Mouse (Mus musculus) liver, embryonic 15.5 days (tissue): ENCODE results near the gene Il22ra1. TPM values are rescaled to one million over a fixed set of nuclear protein-coding genes. Genes with fewer than 3 reads are reported as not detected.

Experiments used
- ATAC-seq: fragments of 200-750 bp; cut with Nextera tagmentation; 2 replicates; pipeline ENCODE4 v1.8.0; 2017; ENCODE audit warnings: moderate number of reproducible peaks, mild to moderate bottlenecking, moderate library complexity; ENCODE audit not compliant: insufficient read depth
- H3K27ac ChIP-seq: fragments of 300-500 bp; sonication (generic); replicated peaks from 2 replicates; pipeline ENCODE4 v1.5.1; 2015; ENCODE audit warnings: mild to moderate bottlenecking, inconsistent platforms
- H3K27me3 ChIP-seq: fragments of 300-500 bp; sonication (generic); 2 replicates; pipeline ENCODE4 v1.6.1; 2015; ENCODE audit warnings: mild to moderate bottlenecking, inconsistent platforms
- H3K36me3 ChIP-seq: fragments of 300-500 bp; sonication (generic); replicated peaks from 2 replicates; pipeline ENCODE4 v1.6.1; 2015; ENCODE audit warnings: moderate library complexity, mild to moderate bottlenecking, inconsistent platforms
- H3K4me1 ChIP-seq: fragments of 300-500 bp; sonication (generic); replicated peaks from 2 replicates; pipeline ENCODE4 v1.6.1; 2015; ENCODE audit warnings: inconsistent platforms
- H3K4me2 ChIP-seq: fragments of 300-500 bp; sonication (generic); 2 replicates; pipeline ENCODE4 v1.6.1; 2015; ENCODE audit warnings: moderate library complexity, mild to moderate bottlenecking, inconsistent platforms
- H3K4me3 ChIP-seq: fragments of 300-500 bp; sonication (generic); replicated peaks from 2 replicates; pipeline ENCODE4 v1.5.1; 2015; ENCODE audit warnings: mild to moderate bottlenecking, inconsistent platforms
- H3K9ac ChIP-seq: fragments of 300-500 bp; sonication (generic); 2 replicates; pipeline ENCODE4 v1.6.1; 2015; ENCODE audit warnings: moderate library complexity, mild to moderate bottlenecking, inconsistent platforms
- H3K9me3 ChIP-seq: fragments of 300-500 bp; sonication (generic); replicated peaks from 2 replicates; pipeline ENCODE4 v1.6.1; 2016; ENCODE audit warnings: inconsistent platforms
- WGBS: fragments of 180-500 bp; shearing (Covaris S2); methylation state at CpG from one replicate; pipeline ENCODE4 v1.1.7; 2015; ENCODE audit warnings: mixed read lengths; ENCODE audit not compliant: insufficient replicate concordance; 5-methylcytosine and 5-hydroxymethylcytosine counted together
- polyA plus RNA-seq: library from polyadenylated mRNA; unstranded; fragments of >200 nt; fragmentation: Nextera tagmentation; extraction: Ambion mirVana; gene quantifications from 2 replicates; pipeline ENCODE4 v1.2.1, GENCODE M21; 2015

The Il22ra1 gene
- polyA plus RNA-seq, 1 experiment from 2014 or later: 0.55 TPM

DNA sequence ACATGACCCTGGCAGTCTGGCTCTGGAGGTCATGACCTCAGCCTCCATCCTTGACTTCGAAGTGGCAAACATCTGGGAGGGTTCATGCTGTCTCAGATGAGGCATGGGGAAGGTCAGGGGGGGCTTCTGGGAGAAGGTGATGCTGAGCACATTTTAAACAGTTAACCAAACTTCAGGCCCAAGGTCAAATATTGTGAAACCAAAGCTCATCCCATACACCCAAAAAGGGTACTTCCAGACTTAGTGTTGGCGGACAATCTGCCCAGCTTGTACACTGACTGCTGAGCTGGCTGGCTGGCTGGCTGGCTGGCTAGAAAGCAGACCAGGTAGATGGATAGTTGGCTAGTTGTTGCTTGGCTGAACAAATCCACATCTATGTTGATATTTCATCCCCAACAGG, 61.2 kb downstream of the Il22ra1 start:
- H3K27ac ChIP-seq: no peak overlapping the region
- no peak overlapping the region for H3K9ac ChIP-seq
- no peaks in the 10 kb centered on the region for H3K27me3 ChIP-seq
- H3K4me1 ChIP-seq: no peaks in the 10 kb centered on the region
- no peaks in the 10 kb centered on the region for H3K9me3 ChIP-seq
- 58% methylated on average over 2 of the region's 2 CpGs for WGBS
- H3K4me3 ChIP-seq: no peak overlapping the region
- no peak overlapping the region for H3K4me2 ChIP-seq
- ATAC-seq: no peak
- no peaks in the 10 kb centered on the region for H3K36me3 ChIP-seq

- Histone ChIP-seq H3K27ac (no peak overlapping the region), H3K36me3 (no peaks in the 10 kb centered on the region), H3K9me3 (no peaks in the 10 kb centered on the region), H3K4me3 (no peak overlapping the region), H3K4me1 (peaks cover 9% of the 10 kb centered on the region), H3K4me2 (no peak overlapping the region), H3K27me3 (0 out of 2 replicates have a peak, but pooled peaks cover 4% of the 10 kb centered on the region), H3K9ac (no peak overlapping the region)
- WGBS: 78% methylated on average over 5 of the region's 5 CpGs
- no peak for ATAC-seq
Observed at GRCm38 (mm10) chr4:135792821-135793220, 64.8 kb downstream of the Il22ra1 start.

DNA sequence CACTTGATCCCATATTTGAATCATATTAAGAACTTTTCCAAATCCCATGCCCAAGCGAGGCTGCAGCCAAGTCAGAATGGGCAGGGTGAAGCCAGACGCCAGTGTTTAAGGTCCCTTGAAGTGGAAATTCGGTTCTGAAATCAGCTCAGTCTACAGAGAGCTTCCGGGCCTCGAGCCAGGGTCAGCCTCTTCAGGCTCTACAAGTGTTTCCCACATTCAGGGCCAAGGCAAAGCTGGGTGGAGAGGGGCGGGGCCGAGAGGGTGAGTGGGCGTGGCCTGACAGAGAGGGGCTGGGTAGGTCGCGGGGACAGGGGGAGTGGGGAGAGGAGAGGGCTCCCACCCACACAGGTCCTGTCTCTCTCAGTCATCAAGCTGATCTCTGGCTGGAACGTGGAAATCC, 70.0 kb downstream of the Il22ra1 start:
- Histone ChIP-seq H3K4me2 (no peak overlapping the region), H3K27ac (no peak overlapping the region), H3K9me3 (no peaks in the 10 kb centered on the region), H3K4me1 (peaks cover 21% of the 10 kb centered on the region), H3K36me3 (no peaks in the 10 kb centered on the region), H3K9ac (no peak overlapping the region), H3K27me3 (0 out of 2 replicates have a peak, but pooled peaks cover 7% of the 10 kb centered on the region), H3K4me3 (no peak overlapping the region)
- no peak for ATAC-seq
- WGBS: 29% methylated on average over 11 of the region's 11 CpGs

DNA sequence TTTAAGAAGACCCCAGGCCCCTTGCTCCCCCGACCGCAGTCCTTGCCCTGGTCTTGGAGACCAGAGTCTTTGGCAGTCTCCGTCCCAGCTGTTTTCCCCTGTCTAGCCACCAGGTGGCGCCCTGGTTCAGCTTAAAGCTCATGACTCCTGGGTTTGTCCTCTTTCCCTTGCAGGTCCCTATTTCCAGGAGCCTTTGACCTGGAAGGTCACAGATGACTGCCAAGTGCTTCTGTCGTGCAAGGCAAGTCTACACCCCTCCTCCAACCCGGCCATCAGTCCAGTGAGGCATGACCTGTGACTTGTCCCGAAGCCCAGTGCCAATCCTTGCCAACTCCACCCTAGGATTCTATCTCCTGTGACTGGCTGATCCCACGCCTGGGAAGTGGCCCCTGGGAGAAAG, 73.6 kb downstream of the Il22ra1 start:
- Histone ChIP-seq H3K36me3 (no peaks in the 10 kb centered on the region), H3K27ac (no peak overlapping the region), H3K4me1 (peaks cover 16% of the 10 kb centered on the region), H3K9ac (no peak overlapping the region), H3K4me3 (no peak overlapping the region), H3K9me3 (0 out of 2 replicates have a peak, but pooled peaks cover 4% of the 10 kb centered on the region), H3K27me3 (0 out of 2 replicates have a peak, but pooled peaks cover 7% of the 10 kb centered on the region), H3K4me2 (no peak overlapping the region)
- peak; percentile 47 for ATAC-seq
- 18% methylated on average over 8 of the region's 8 CpGs for WGBS

Other genes with a start within 250 kb of the Il22ra1 start
- gene Stpg1, start 233.4 kb upstream of the Il22ra1 start, polyA plus RNA-seq: not detected in 2 replicates
- gene Nipal3, start 233.1 kb upstream of the Il22ra1 start, polyA plus RNA-seq: 3.1 and 3.9 TPM in 2 replicates
- 0.41 and 0.46 TPM in 2 replicates for gene Grhl3, start 154.5 kb upstream of the Il22ra1 start, polyA plus RNA-seq
- 0.18 and 0.30 TPM in 2 replicates for gene Ifnlr1, start 41.9 kb upstream of the Il22ra1 start, polyA plus RNA-seq
- 0.36 and 0.63 TPM in 2 replicates for gene Myom3, start 31.5 kb downstream of the Il22ra1 start, polyA plus RNA-seq
- 87.2 and 90.0 TPM in 2 replicates for gene Srsf10, start 127.6 kb downstream of the Il22ra1 start, polyA plus RNA-seq
- gene Pnrc2, start 145.7 kb downstream of the Il22ra1 start, polyA plus RNA-seq: 77.1 and 78.3 TPM in 2 replicates
- 2.8 and 3.0 TPM in 2 replicates for gene Cnr2, start 167.2 kb downstream of the Il22ra1 start, polyA plus RNA-seq
- gene Fuca1, start 192.6 kb downstream of the Il22ra1 start, polyA plus RNA-seq: 24.0 and 29.4 TPM in 2 replicates
- gene Hmgcl, start 218.3 kb downstream of the Il22ra1 start, polyA plus RNA-seq: 91.4 and 96.5 TPM in 2 replicates
- gene Gale, start 235.6 kb downstream of the Il22ra1 start, polyA plus RNA-seq: 38.6 and 46.9 TPM in 2 replicates
- gene Lypla2, start 244.5 kb downstream of the Il22ra1 start, polyA plus RNA-seq: 40.4 and 49.5 TPM in 2 replicates